Mouse (Mus musculus) gastrocnemius, postnatal 14 days (tissue): ENCODE measurements around the gene Mrm3. TPM values are rescaled to one million over a fixed set of nuclear protein-coding genes. Genes with fewer than 3 reads are reported as not detected.

Source experiments
- DNase-seq: peaks from one replicate; pipeline ENCODE4 v3.0.0; 2021; ENCODE audit warnings: mixed read lengths
- intact Hi-C: fragments of 180-260 bp; cut with DNase I; formaldehyde crosslinking; loops from one replicate; pipeline ENCODE4 v1.15.1; 2025; ENCODE audit warnings: low total_unique reads
- total RNA-seq, 2 experiments: library from RNA; stranded (reverse); gene quantifications; 2 replicates each; pipeline ENCODE4 v1.2.3; 2021

Gene Mrm3
- total RNA-seq, 2 experiments from 2014 or later: 13.4 to 14.4 TPM

- intact Hi-C loops: no loop called here
These were observed 464 bp downstream of the Mrm3 start for GRCm38 (mm10) chr11:76243811-76244546.

GRCm38 (mm10) chr11:76246439-76246838 is 2.9 kb downstream of the Mrm3 start:
- no peak for DNase-seq
- intact Hi-C loops: no loop called here

More at GRCm38 (mm10) chr11:76243811-76244546, 464 bp downstream of the Mrm3 start:
- DNase-seq: no peak

GRCm38 (mm10) chr11:76247239-76247638 is 3.7 kb downstream of the Mrm3 start:
- intact Hi-C loops: no loop called here
- DNase-seq: no peak

GRCm38 (mm10) chr11:76252036-76252435 is 8.5 kb downstream of the Mrm3 start:
- intact Hi-C loops: no loop called here

GRCm38 (mm10) chr11:76253145-76253917 is 9.8 kb downstream of the Mrm3 start:
- intact Hi-C loops: no loop called here
- DNase-seq: peak; percentile 86

More at GRCm38 (mm10) chr11:76252036-76252435, 8.5 kb downstream of the Mrm3 start:
- DNase-seq: no peak

GRCm38 (mm10) chr11:76253918-76254264 is 10.4 kb downstream of the Mrm3 start:
- DNase-seq: peak; percentile 36
- intact Hi-C loops: no loop called here

GRCm38 (mm10) chr11:76255431-76256001 is 12.0 kb downstream of the Mrm3 start:
- intact Hi-C loops: no loop called here
- peak; percentile 25 for DNase-seq

- no peak for DNase-seq
- intact Hi-C loops: no loop called here
These were observed 12.6 kb downstream of the Mrm3 start for GRCm38 (mm10) chr11:76256129-76256528.

- intact Hi-C loops: no loop called here
- DNase-seq: no peak
These were observed 13.9 kb downstream of the Mrm3 start for GRCm38 (mm10) chr11:76257386-76257785.

- no peak for DNase-seq
- intact Hi-C loops: no loop called here
These were observed 15.0 kb downstream of the Mrm3 start for GRCm38 (mm10) chr11:76258511-76258910.

GRCm38 (mm10) chr11:76260208-76261050 is 16.9 kb downstream of the Mrm3 start:
- intact Hi-C loops: no loop called here
- DNase-seq: no peak

- intact Hi-C loops: no loop called here
- DNase-seq: no peak
These were observed 17.7 kb downstream of the Mrm3 start for GRCm38 (mm10) chr11:76261224-76261623.

- no peak for DNase-seq
- intact Hi-C loops: no loop called here
These were observed 19.3 kb downstream of the Mrm3 start for GRCm38 (mm10) chr11:76262611-76263351.

GRCm38 (mm10) chr11:76267550-76267949 is 24.0 kb downstream of the Mrm3 start:
- no peak for DNase-seq
- intact Hi-C loops: loop anchor here (5.0 kb wide), 1 partner anchor 135 kb away; no protein-coding TSS in a partner anchor

GRCm38 (mm10) chr11:76268001-76268459 is 24.5 kb downstream of the Mrm3 start:
- intact Hi-C loops: loop anchor here (5.0 kb wide), 1 partner anchor 134 kb away; no protein-coding TSS in a partner anchor
- no peak for DNase-seq

- intact Hi-C loops: loop anchor here (5.0 kb wide), 1 partner anchor 134 kb away; no protein-coding TSS in a partner anchor
- DNase-seq: no peak
These were observed 25.1 kb downstream of the Mrm3 start for GRCm38 (mm10) chr11:76268521-76269065.

GRCm38 (mm10) chr11:76272440-76272839 is 28.9 kb downstream of the Mrm3 start:
- no peak for DNase-seq
- intact Hi-C loops: no loop called here
